ENCODE assay signal across 15 mouse cellular contexts in the genomic region with DNA sequence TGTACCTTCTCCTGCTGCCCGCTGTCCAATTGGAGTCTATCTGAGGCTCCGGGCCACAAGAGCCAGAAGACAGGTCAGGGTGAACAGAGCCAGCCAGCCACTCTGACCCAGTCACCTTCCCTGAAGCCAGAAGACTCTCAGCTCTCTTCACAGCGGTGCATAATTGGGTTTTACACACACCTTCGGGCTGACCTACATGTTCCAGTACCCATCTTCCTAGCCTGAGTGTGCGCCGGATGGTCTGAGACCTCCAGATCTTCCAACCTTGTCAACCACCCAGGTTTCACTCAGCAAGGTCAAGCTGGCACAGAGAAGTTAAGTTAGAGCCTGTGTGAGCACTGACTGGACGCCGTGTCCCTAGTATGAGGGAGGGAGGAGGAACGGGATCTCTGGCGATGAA. TPM values are rescaled to one million over a fixed set of nuclear protein-coding genes. Genes with fewer than 3 reads are reported as not detected.
"Had no signal": no experiment of that assay in that cellular context is flagged by ENCODE, and none has a peak within 500 bp of the region (broad histone marks: within the 10 kb centered on the region; RNA-seq: fewer than 3 reads in every experiment).

No protein-coding gene starts in this region.

- ATAC-seq: liver, postnatal 0 days; lung, postnatal 0 days had no signal

- H3K4me3 ChIP-seq: layer of hippocampus, adult 2 months; midbrain, embryonic 12.5 days had no signal

- H3K36me3 ChIP-seq: midbrain, embryonic 12.5 days had no signal

- DNase-seq: kidney, adult 18-20 months; kidney, postnatal 25 days; layer of hippocampus, adult 9-11 months; liver, postnatal 0 days; lung, embryonic 14.5 days; right cerebral cortex, postnatal 4 days; thymus, adult 2 months; thymus, postnatal 25 days had no signal

- H3K27ac ChIP-seq: kidney, postnatal 0 days; layer of hippocampus, adult 2 months; liver, embryonic 14.5 days; macrophage; stomach, postnatal 0 days had no signal

RNA-seq across cellular contexts. Expression of gene Nptx1, which starts 16.8 kb away (rescaled TPM):
- polyA plus RNA-seq: liver, embryonic 14.5 days; liver, postnatal 0 days had no signal
